Mouse (Mus musculus): ENCODE measurements around the gene Cenpu. TPM values are rescaled to one million over a fixed set of nuclear protein-coding genes. Genes with fewer than 3 reads are reported as not detected.

The Cenpu gene
- polyA plus RNA-seq, 1 experiment from 2014 or later, result 9.7 TPM

GRCm38 (mm10) chr8:46562333-46562732, 10.5 kb downstream of the Cenpu start:
- Histone ChIP-seq H3K36me3 (ENCODE audit: insufficient read depth, low read length) (no peaks in the 10 kb centered on the region), H3K9me3 (replicated peaks; ENCODE audit: low read length) (no peaks in the 10 kb centered on the region), H3K4me2 (ENCODE audit: low read length) (no peak overlapping the region), H3K27ac (no peak overlapping the region), H3K27me3 (ENCODE audit: insufficient read depth, low read length) (no peaks in the 10 kb centered on the region), H3K4me3 (replicated peaks; ENCODE audit: low read depth, low read length) (no peak overlapping the region), H3K9ac (ENCODE audit: low read depth, low read length) (no peak overlapping the region), H3K4me1 (replicated peaks; ENCODE audit: insufficient read depth, low read length) (no peaks in the 10 kb centered on the region)
- WGBS, result 88% methylated on average over 16 of the region's 16 CpGs
- no peak for ATAC-seq (replicated peaks; ENCODE audit: low FRiP score, low read depth)
- DNase-seq (ENCODE audit: low spot score), result no peak
- no peak for TF ChIP-seq CTCF (IDR thresholded peaks at IDR 0.05; ENCODE audit: low read depth)

GRCm38 (mm10) chr8:46566914-46567529, 15.2 kb downstream of the Cenpu start:
- no peak overlapping the region for H3K27ac ChIP-seq
- WGBS, result 74% methylated on average over 7 of the region's 7 CpGs

GRCm38 (mm10) chr8:46567946-46568345, 16.1 kb downstream of the Cenpu start:
- Histone ChIP-seq H3K9ac (ENCODE audit: low read depth, low read length) (no peak overlapping the region), H3K27me3 (ENCODE audit: insufficient read depth, low read length) (no peaks in the 10 kb centered on the region), H3K4me1 (replicated peaks; ENCODE audit: insufficient read depth, low read length) (no peaks in the 10 kb centered on the region), H3K36me3 (ENCODE audit: insufficient read depth, low read length) (no peaks in the 10 kb centered on the region), H3K27ac (no peak overlapping the region), H3K9me3 (replicated peaks; ENCODE audit: low read length) (no peaks in the 10 kb centered on the region), H3K4me3 (replicated peaks; ENCODE audit: low read depth, low read length) (no peak overlapping the region), H3K4me2 (ENCODE audit: low read length) (no peak overlapping the region)
- WGBS, result 80% methylated on average over 8 of the region's 8 CpGs
- ATAC-seq (replicated peaks; ENCODE audit: low FRiP score, low read depth) (no peak), DNase-seq (ENCODE audit: low spot score) (no peak)
- TF ChIP-seq CTCF (IDR thresholded peaks at IDR 0.05; ENCODE audit: low read depth), result no peak

More at GRCm38 (mm10) chr8:46566914-46567529, 15.2 kb downstream of the Cenpu start:
- H3K36me3 ChIP-seq (ENCODE audit: insufficient read depth, low read length), result no peaks in the 10 kb centered on the region
- no peak overlapping the region for H3K4me2 ChIP-seq (ENCODE audit: low read length)
- no peaks in the 10 kb centered on the region for H3K27me3 ChIP-seq (ENCODE audit: insufficient read depth, low read length)
- TF ChIP-seq CTCF (IDR thresholded peaks at IDR 0.05; ENCODE audit: low read depth), result no peak
- H3K9ac ChIP-seq (ENCODE audit: low read depth, low read length), result no peak overlapping the region
- H3K4me1 ChIP-seq (replicated peaks; ENCODE audit: insufficient read depth, low read length), result no peaks in the 10 kb centered on the region
- H3K9me3 ChIP-seq (replicated peaks; ENCODE audit: low read length), result no peaks in the 10 kb centered on the region
- DNase-seq (ENCODE audit: low spot score), result no peak
- no peak overlapping the region for H3K4me3 ChIP-seq (replicated peaks; ENCODE audit: low read depth, low read length)
- no peak for ATAC-seq (replicated peaks; ENCODE audit: low FRiP score, low read depth)

GRCm38 (mm10) chr8:46568942-46569341, 17.1 kb downstream of the Cenpu start:
- Histone ChIP-seq H3K4me1 (replicated peaks; ENCODE audit: insufficient read depth, low read length) (no peaks in the 10 kb centered on the region), H3K9me3 (replicated peaks; ENCODE audit: low read length) (no peaks in the 10 kb centered on the region), H3K36me3 (ENCODE audit: insufficient read depth, low read length) (0 out of 2 replicates have a peak, but pooled peaks cover 4% of the 10 kb centered on the region), H3K4me2 (ENCODE audit: low read length) (no peak overlapping the region), H3K9ac (ENCODE audit: low read depth, low read length) (no peak overlapping the region), H3K27me3 (ENCODE audit: insufficient read depth, low read length) (no peaks in the 10 kb centered on the region), H3K4me3 (replicated peaks; ENCODE audit: low read depth, low read length) (no peak overlapping the region), H3K27ac (no peak overlapping the region)
- peak; percentile 36 for DNase-seq (ENCODE audit: low spot score)
- peak; percentile 57; the same call in 1 of the 2 replicates for TF ChIP-seq CTCF (IDR thresholded peaks at IDR 0.05; ENCODE audit: low read depth)
- no peak for ATAC-seq (replicated peaks; ENCODE audit: low FRiP score, low read depth)
- WGBS, result 90% methylated on average over 2 of the region's 2 CpGs

GRCm38 (mm10) chr8:46569659-46570441, 18.0 kb downstream of the Cenpu start:
- DNase-seq (ENCODE audit: low spot score) (no peak), ATAC-seq (replicated peaks; ENCODE audit: low FRiP score, low read depth) (no peak)
- Histone ChIP-seq H3K4me1 (replicated peaks; ENCODE audit: insufficient read depth, low read length) (no peaks in the 10 kb centered on the region), H3K27me3 (ENCODE audit: insufficient read depth, low read length) (no peaks in the 10 kb centered on the region), H3K9ac (ENCODE audit: low read depth, low read length) (no peak overlapping the region), H3K36me3 (ENCODE audit: insufficient read depth, low read length) (peaks cover 13% of the 10 kb centered on the region; the same call in 1 of the 2 replicates), H3K27ac (no peak overlapping the region), H3K4me2 (ENCODE audit: low read length) (no peak overlapping the region), H3K4me3 (replicated peaks; ENCODE audit: low read depth, low read length) (no peak overlapping the region), H3K9me3 (replicated peaks; ENCODE audit: low read length) (no peaks in the 10 kb centered on the region)
- 89% methylated on average over 19 of the region's 19 CpGs for WGBS
- no peak for TF ChIP-seq CTCF (IDR thresholded peaks at IDR 0.05; ENCODE audit: low read depth)

- no peak overlapping the region for H3K4me2 ChIP-seq (ENCODE audit: low read length)
- no peak overlapping the region for H3K9ac ChIP-seq (ENCODE audit: low read depth, low read length)
- no peak for TF ChIP-seq CTCF (IDR thresholded peaks at IDR 0.05; ENCODE audit: low read depth)
- ATAC-seq (replicated peaks; ENCODE audit: low FRiP score, low read depth), result no peak
- H3K9me3 ChIP-seq (replicated peaks; ENCODE audit: low read length), result no peaks in the 10 kb centered on the region
- H3K4me1 ChIP-seq (replicated peaks; ENCODE audit: insufficient read depth, low read length), result no peaks in the 10 kb centered on the region
- no peak for DNase-seq (ENCODE audit: low spot score)
- no peaks in the 10 kb centered on the region for H3K27me3 ChIP-seq (ENCODE audit: insufficient read depth, low read length)
- 87% methylated on average over 9 of the region's 14 CpGs for WGBS
- H3K36me3 ChIP-seq (ENCODE audit: insufficient read depth, low read length), result peaks cover 13% of the 10 kb centered on the region; the same call in 1 of the 2 replicates
- no peak overlapping the region for H3K4me3 ChIP-seq (replicated peaks; ENCODE audit: low read depth, low read length)
- H3K27ac ChIP-seq, result no peak overlapping the region
These were observed 18.8 kb downstream of the Cenpu start for GRCm38 (mm10) chr8:46570673-46571072.
